ENCODE assay signal across 17 mouse cellular contexts in genomic region chr13:36654251-36654650, GRCm38 (mm10).
DNase-seq lines count a peak whose midpoint lies in the region; ATAC-seq and TF ChIP-seq lines count a peak whose summit lies in the region.
"Had no signal": no experiment of that assay in that cellular context is flagged by ENCODE, and none has a peak within 500 bp of the region (broad histone marks: within the 10 kb centered on the region; RNA-seq: fewer than 3 reads in every experiment).

No protein-coding gene starts in this region.

- H3K27ac ChIP-seq in gastrocnemius, adult 2 months: no peak overlapping the region
- no peak overlapping the region for H3K27ac ChIP-seq in liver, postnatal 0 days (ENCODE audit: low read depth)
- no peak overlapping the region for H3K27ac ChIP-seq in liver, embryonic 12.5 days
- H3K27ac ChIP-seq: heart, embryonic 13.5 days; hindbrain, embryonic 10.5 days; limb, embryonic 13.5 days; stomach, embryonic 15.5 days had no signal

- no peak overlapping the region for H3K4me3 ChIP-seq in gastrocnemius, adult 2 months
- no peak overlapping the region for H3K4me3 ChIP-seq in liver, postnatal 0 days (ENCODE audit: low read depth, low read length)
- no peak overlapping the region for H3K4me3 ChIP-seq in liver, embryonic 12.5 days
- H3K4me3 ChIP-seq: erythroblast, embryonic 14.5 days; heart, embryonic 13.5 days; hindbrain, embryonic 10.5 days; limb, embryonic 13.5 days; stomach, embryonic 15.5 days had no signal

- no peak for ATAC-seq in liver, postnatal 0 days
- no peak for ATAC-seq in liver, embryonic 12.5 days
- no peak for ATAC-seq in megakaryocyte, adult 5-6 weeks (ENCODE audit: poor library complexity, severe bottlenecking)

- no peaks in the 10 kb centered on the region for H3K4me1 ChIP-seq in liver, postnatal 0 days (ENCODE audit: insufficient read depth)
- H3K4me1 ChIP-seq in liver, embryonic 12.5 days: no peaks in the 10 kb centered on the region
- H3K4me1 ChIP-seq: heart, embryonic 13.5 days; hindbrain, embryonic 10.5 days; limb, embryonic 13.5 days; stomach, embryonic 15.5 days had no signal

- DNase-seq in gastrocnemius, adult 2 months: no peak
- DNase-seq in gastrocnemius, postnatal 25 days: no peak
- no peak for DNase-seq in liver, postnatal 0 days
- peak; percentile 24 for DNase-seq in A20 (ENCODE audit: low read depth, low spot score)
- DNase-seq in NIH3T3 (ENCODE audit: low read depth): peak; percentile 14
- DNase-seq: adrenal gland, adult 2 months; gastrocnemius, postnatal 36 days; kidney, adult 11 months; lung, postnatal 14 days; midbrain, embryonic 14.5 days had no signal

- 71% methylated on average over 3 of the region's 3 CpGs for WGBS in liver, postnatal 0 days (ENCODE audit: insufficient replicate concordance)
- WGBS in liver, embryonic 12.5 days (ENCODE audit: insufficient replicate concordance): 62% methylated on average over 3 of the region's 3 CpGs

- H3K9me3 ChIP-seq in liver, postnatal 0 days (ENCODE audit: low read length): no peaks in the 10 kb centered on the region
- H3K9me3 ChIP-seq in liver, embryonic 12.5 days (replicated peaks): no peaks in the 10 kb centered on the region
- H3K9me3 ChIP-seq: heart, embryonic 13.5 days; hindbrain, embryonic 10.5 days; limb, embryonic 13.5 days; stomach, embryonic 15.5 days had no signal

- no peak overlapping the region for H3K4me2 ChIP-seq in liver, postnatal 0 days (ENCODE audit: low read depth, low read length)
- H3K4me2 ChIP-seq in liver, embryonic 12.5 days: no peak overlapping the region
- H3K4me2 ChIP-seq: heart, embryonic 13.5 days; limb, embryonic 13.5 days; stomach, embryonic 15.5 days had no signal

- no peaks in the 10 kb centered on the region for H3K36me3 ChIP-seq in liver, postnatal 0 days (replicated peaks; ENCODE audit: insufficient read depth, low read length)
- H3K36me3 ChIP-seq in liver, embryonic 12.5 days: no peaks in the 10 kb centered on the region
- H3K36me3 ChIP-seq: heart, embryonic 13.5 days; hindbrain, embryonic 10.5 days; limb, embryonic 13.5 days; stomach, embryonic 15.5 days had no signal

- intact Hi-C loops in gastrocnemius, adult 2 months (cut with DNase I): no loop called here

- H3K27me3 ChIP-seq in liver, postnatal 0 days (ENCODE audit: insufficient read depth, low read length): no peaks in the 10 kb centered on the region
- H3K27me3 ChIP-seq in liver, embryonic 12.5 days (replicated peaks): no peaks in the 10 kb centered on the region
- H3K27me3 ChIP-seq: heart, embryonic 13.5 days; limb, embryonic 13.5 days; stomach, embryonic 15.5 days had no signal

- no peak for TF ChIP-seq EP300 in liver, postnatal 0 days (IDR thresholded peaks at IDR 0.05; ENCODE audit: low read depth)

- peak; percentile 8; the same call in 1 of the 2 replicates for TF ChIP-seq CTCF in gastrocnemius, adult 2 months (IDR thresholded peaks at IDR 0.05)
- peak; percentile 46 for TF ChIP-seq CTCF in liver, postnatal 0 days (IDR thresholded peaks at IDR 0.05; ENCODE audit: low read depth)

- no peak overlapping the region for H3K9ac ChIP-seq in liver, postnatal 0 days (replicated peaks)
- no peak overlapping the region for H3K9ac ChIP-seq in liver, embryonic 12.5 days
- H3K9ac ChIP-seq: heart, embryonic 13.5 days; limb, embryonic 13.5 days; stomach, embryonic 15.5 days had no signal

Comparison
In these comparisons a context has a peak if more than half of its experiments do, and no peak if none do; other contexts are left out.
1. DNase-seq: peak in A20 (single experiment) and NIH3T3 (single experiment); none in gastrocnemius, adult 2 months (single experiment), gastrocnemius, postnatal 25 days (single experiment) and liver, postnatal 0 days (single experiment).